Mouse (Mus musculus): ENCODE measurements around the gene Tmem86b.
A peak's percentile ranks its signal among the peaks of the same experiment; 100 is the strongest.
"Not testable (repeated sequence)": the region's sequence is repeated elsewhere in the genome, so short reads cannot be mapped to it uniquely, and the experiment has no call there.

Tmem86b gene

DNA sequence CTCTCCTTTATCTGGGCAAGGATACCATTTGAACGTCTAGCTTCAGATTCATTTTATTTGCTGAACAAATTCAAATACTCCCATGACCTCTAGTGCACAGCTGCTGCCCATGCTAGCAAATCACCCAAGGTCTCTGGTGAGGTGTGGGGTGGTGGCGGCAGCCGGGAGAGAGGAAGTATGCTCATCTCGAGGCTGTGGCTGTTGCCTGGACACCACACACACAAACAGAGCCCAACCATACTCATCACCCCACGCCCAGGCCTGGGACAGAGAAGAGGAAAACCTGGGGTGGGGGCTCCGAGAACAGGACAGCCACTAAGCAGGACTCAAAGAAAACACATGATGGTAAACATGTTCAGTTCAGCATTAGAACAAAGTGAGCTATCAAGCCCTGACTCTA lies 16.1 kb upstream of the Tmem86b start:
- DNase-seq, result no peak

DNA sequence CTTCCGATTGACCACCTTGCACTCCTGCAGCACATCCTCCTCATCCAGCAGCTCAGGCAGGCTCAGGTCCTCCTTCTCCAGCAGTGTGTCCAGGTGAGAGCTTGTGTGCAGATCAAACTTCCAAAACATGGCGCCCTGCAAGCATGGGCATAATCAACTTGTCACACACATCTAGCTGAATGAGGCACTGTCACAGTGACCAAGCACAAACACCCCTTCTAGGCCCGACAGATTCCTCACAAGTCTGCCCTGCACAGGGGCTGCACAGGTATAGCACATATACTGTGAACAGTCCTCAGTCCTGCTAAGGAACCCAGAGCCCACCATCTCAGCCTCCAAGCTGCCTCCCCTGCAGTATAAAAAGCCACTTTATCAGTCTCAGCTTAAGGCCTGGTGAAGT lies 15.6 kb upstream of the Tmem86b start:
- DNase-seq, result no peak

DNA sequence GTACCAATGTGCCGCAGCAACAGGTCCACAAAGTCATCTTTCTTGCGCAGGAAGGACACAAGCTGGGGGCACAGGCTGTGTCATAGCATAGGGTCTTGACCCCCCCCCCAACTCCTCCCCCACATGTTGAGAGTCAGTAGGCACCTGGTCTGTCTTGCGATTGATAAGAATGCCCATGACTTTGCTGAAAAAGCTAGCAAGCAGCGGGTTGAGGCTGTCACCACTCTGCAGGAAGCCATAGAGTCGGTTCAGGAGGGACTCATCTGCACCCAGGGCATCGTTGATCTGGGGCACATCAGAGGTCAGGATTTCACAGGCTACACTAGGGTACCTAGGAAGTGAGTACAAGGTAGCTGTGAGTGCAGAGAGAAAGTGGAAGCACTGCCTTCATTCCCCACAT lies 12.0 kb upstream of the Tmem86b start:
- no peak for DNase-seq

DNA sequence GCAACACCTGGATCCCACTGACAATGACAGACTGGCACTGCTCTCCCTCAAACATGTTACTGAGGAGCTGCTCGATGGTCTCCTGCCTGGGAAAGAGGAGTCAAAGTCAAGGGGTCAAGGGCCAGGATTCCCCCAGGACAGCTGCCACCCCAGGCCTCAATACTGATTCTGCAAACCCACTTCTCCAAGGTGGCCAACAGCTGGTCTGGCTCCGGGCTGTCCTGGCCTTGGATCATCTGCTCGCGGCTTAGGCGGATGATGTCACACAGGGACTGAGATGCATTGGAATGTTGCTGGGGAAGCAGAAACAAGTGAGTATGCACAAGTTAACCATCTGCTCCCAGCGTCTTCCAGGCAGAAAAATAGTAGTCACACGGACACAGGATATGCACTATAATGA lies 10.7 kb upstream of the Tmem86b start:
- DNase-seq, result no peak

DNA sequence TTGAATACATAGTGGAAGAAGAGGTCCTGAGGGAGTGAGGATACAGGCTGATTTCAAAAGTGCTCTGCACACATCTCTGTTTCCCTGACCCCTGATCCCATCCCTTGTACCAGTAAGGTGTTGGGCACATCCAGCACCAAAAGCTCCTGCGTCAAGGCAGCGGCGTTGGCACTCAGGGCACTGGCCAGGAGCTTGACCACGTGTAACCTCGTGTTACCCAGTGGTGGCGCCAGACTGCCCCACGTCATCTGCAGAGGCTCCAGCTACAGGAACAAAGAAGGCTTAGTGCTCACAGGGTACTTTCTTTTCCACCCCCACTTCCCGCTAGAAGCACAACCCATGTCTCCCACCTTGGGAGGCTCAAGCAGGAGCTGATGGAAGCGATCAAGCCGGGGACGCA lies 9.9 kb upstream of the Tmem86b start:
- no peak for DNase-seq

DNA sequence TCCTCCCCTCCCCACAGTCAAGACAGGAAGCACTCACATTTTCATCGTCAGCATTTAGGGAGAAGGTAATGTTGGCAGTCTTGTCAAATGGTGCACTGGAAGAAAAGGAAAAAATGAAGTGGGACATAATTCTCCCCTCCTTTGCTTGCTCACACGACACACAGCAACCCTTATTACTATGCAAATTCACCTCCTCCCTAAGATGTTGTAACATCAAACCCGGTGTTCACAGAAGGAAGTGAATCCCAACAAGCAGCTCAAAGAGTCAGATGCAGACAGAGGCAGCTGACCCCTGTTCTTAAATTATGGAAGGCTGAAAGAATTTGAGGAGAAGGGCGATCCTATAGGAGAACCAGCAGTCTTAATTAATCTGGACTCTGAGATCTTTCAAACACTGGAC lies 5.0 kb upstream of the Tmem86b start:
- DNase-seq, result no peak

DNA sequence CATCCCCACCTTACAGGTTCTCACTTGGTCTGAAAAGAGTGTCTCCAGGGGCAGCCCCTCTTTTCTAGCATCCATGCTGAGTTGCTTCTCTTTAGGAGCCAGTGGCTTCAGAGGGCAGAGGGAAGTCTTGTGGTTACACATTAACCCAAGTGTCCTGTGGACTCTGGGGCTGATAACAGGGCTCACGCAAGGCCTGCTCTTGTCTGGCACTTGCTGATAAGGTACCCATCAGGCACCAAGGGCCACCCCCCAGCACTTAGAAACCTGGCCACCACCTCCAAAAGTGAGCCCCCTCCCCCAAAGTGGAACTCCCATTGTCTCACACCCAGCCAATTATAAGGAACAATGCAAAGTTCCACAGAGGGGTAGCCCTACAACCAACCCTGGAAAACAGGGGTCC lies 1.0 kb downstream of the Tmem86b start:
- DNase-seq, result no peak

DNA sequence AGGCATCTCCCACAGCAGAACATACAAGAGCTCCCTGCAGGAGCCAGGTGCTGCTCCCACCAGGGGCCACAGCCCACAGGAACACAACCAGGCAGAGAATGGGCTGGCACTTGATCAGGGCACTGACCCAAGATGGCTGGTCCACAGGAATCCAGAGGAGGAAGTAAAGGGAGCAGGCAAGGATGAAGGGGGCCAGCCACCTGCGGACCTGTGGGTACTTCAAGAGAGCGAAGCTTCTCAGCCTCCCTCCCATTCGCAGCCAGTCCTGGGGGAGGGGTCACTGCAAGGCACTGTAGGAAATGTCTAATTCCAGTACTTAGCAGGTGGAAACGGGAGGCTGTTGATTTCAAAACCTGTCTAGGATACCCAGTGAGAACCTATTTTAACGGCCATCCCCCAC lies 1.6 kb downstream of the Tmem86b start:
- DNase-seq, result no peak

DNA sequence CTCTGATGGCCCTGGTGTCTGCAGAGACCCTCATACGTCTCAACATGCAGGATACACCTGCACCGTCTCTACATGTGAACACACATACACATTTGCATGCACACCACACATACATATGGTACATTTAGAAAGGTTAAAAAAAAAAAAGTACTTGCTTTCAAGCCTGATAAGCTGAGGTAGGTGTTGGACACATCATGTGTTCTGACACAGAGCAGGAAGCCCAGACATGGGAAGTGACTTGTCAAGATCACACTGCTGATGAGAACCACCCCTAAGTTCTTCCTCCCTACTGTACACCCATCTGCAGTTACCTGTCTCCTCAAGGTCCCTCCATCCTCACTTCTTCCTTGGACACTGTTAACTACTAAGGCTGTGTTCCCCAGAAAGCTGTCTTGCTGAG lies 5.3 kb downstream of the Tmem86b start:
- DNase-seq, result no peak

DNA sequence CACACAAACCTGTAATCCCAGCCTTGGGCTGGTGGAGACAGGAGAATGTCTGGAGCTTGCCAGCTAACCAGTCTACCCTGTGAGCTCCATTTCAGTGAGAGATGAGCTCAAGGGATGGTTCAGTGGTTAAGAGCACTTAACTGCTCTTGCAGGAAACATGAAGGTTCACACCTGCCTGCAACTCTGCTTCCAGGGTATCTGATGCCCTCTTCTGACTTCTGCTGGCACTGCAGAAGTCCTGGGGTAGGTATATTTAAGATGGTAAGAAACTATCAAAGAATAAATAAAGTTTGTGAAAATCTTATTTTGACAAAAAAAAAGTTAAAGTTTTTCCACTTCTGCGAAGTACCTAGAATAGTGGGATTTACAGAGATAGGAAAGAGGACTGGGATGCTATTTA lies 6.9 kb downstream of the Tmem86b start:
- DNase-seq, result peak; percentile 52

DNA sequence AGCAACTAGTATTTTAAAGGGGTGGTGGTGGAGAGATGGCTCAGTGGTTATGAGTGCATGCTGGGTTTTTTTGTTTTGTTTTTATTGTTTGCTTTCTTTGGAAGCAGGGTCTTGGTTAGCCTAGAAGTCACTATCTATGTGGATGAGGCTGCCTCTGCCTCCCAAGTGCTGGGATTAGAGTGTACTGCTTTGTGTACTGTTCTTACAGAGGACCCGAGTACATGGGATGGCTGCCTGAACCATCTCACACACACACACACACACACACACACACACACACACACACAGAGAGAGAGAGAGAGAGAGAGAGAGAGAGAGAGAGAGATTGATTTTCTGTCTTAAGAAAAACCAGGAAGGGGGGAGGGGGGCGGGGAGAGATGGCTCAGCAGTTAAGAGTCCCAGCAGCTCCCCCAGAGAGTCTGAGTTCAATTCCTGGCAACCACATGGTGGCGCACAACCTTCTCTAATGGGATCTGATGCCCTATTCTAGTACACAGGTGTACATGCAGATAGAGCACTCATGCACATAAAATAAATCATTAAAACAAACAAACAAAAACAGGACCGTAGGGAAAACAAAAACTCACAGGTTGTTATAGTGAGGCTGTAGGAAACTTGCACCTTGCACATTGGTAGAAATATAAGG lies 7.6 kb downstream of the Tmem86b start:
- DNase-seq, result peak; percentile 83

DNA sequence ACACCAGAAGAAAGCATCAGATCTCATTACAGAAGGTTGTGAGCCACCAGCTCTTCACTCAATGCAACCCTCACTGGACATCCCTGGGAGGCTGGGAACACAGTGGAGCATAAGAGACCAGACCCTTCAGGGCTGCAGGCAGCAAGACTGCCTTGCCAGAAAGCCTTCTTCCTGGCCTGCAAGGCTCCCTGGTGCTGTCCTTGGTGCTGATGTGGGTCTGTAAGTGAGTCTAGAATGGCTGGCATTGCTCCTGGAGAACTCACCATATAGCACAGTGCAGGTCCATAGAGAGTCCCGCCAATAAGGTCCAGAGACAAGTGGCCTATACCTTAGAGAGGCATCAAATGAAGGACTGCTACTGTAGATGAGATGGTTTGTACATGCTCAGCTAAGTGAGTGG lies 11.2 kb downstream of the Tmem86b start:
- peak; percentile 70 for DNase-seq

DNA sequence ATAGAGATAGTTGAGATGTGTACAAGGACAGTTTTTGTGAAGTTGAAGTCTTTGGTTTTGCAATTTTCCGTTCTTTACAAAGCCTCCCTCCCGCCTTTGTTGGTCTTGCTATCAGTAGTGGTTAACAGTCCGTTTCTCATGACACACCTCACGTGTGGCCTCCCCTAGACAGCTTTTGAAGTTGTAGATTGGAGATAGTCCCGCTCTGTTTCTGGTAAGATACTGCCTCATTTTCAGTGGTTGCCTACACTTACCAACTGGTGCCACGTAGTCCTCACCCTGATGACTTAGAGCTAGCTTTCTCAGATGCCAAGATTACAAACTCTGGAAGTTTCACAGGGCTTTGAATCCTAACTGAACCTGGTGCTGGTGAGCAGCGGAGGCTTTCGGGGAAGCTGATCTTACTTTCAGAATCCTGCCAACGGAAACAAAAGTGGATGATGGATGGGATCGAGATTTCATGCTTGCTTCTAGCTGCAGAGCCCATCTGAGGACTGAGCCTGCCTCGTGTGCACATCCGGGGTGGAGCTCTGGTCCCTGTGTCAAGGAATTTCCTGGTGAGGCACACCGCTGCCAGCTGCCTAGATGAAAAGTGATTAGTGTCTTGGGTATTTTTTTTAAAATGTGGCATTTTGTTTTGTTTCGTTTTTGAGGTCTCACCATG lies 17.4 kb downstream of the Tmem86b start:
- DNase-seq, result peak; percentile 37

DNA sequence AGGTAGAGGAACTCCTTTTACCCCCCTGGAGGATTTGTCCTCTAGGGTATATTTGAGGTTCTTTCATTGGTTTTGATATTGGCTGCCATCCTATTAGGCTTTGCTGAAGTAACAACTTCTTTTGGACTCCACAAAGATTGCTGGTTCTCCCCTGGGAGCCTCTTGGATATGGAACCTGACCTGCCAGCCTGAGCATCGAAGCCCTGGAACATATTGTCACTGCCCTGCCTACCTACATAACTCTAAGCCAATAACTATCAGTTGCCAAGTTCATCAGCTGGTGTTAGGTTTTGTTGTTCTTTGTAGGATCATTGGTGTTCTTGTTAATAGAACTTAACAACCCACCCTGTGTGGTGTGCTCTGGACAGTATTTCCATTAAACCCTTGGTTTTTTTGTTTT lies 18.3 kb downstream of the Tmem86b start:
- no peak for DNase-seq

DNA sequence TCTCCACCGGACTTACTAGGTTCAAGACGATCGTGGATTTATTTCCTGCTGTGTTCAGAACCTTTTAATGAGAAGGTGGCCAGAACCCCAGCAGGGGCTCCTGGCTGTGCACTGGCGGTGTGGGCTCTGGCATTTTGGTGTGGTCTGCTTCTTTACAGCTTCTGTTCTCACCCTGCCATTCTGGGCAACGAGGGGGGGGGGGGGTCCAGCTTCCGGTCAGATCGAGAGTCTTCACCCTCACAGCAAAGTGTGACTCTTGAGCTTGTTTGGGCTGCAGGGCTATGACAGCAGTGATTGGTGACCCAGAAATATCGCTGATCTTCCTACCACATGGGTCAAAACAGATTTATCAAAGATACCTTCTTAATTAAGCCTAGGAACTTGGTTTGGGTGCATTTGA lies 18.8 kb downstream of the Tmem86b start:
- DNase-seq, result no peak

DNA sequence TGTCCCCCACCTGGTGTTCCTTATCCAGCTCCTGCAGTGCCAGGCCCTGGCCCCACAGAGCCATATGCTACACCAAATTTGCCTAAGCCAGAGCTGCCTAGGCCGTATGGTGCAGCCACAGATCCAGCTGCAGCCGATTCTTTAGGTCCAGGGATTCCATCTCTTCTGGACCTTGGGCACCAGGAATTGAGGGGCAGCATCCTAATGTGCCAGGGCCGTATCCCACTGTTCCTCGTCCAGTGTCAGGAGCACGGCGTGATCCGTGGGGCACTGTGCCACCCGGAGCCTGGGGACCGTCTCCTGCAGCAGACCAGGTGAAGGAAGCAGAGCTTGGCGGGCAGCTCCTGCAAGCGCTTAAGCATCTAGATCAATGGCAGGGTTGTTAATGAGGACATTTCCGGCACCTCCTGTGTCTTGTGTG lies 19.3 kb downstream of the Tmem86b start:
- no peak for DNase-seq

DNA sequence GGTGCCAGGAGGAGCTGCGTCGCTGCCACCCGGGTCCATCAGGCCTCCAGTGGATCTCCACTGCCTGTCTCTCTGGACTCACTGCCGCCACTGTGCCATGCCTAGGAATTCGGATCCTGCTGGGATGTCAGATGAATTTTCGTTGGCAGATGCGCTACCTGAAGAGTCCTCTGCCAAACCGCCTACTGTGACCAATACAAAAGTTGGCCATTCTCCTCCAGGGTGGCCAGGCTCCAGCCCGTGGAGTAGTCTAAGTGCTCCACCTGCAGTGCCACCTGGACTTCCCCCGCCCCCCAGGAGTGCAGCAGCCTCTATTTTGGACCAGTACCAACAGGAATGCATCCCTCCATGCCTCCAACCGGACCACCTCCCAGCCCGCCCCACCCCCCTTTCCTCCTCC lies 19.7 kb downstream of the Tmem86b start:
- no peak for DNase-seq

DNA sequence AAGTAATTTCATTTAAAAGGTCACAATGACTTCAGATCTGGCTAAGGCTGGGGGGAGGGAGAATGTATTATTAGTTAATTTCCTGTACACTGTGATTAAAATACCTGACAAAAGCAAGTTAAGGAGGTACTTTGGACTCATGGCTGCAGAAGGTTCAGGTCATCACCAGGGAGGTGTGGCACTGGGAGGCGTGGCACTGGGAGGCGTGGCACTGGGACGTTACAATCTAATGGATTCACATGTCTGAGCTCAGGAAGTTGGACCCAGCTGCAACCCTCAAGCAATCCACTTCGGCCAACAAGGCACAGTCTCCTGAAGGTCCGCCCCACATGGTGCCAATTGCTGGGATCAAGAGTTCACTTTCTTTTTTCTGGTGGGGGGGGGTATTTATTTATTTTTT lies 23.2 kb downstream of the Tmem86b start:
- no peak for DNase-seq

DNA sequence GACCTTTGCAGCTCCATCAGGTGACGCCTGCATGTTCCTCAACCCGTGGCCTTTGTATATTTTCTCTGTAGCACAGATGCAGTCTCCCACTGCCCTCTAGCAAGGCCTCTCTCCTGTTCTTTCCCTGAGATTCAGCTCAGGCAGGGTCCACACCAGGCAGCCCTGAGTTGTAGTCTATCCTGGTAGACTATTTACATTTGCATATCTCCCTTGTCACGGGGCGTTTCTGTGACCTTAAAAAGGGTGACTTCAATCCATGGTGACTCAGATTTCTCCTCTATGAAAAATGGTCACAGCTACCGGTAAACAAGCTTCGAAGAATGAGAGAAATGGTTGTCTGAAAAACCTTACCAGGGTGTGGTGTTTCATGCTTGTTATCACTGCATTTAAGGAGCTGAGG lies 27.3 kb downstream of the Tmem86b start, which contains the start of gene Ptprh:
Gene Ptprh, minus strand, starts transcription at position 169 of the 400 bp plus-strand sequence.
- DNase-seq, result no peak

DNA sequence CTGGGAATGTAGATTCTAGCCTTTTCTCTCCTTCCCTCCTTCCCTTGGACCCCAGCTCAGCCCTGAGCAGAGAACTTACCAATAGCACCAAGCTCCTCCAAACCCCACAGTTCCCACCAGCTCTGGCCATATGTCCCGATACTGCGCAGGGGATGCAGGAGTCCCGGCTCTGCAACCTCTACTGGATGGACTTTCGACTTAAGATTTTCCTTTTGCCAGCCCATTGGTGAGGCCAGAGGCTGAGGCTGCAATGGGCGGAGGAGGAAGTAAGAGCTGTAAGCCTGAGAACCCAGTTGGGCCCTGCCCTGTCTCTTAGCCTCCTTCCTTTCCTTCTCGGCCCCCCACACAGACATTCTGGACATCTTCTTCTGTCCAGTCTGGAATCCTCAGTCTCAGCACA lies 28.3 kb downstream of the Tmem86b start:
- DNase-seq, result no peak

DNA sequence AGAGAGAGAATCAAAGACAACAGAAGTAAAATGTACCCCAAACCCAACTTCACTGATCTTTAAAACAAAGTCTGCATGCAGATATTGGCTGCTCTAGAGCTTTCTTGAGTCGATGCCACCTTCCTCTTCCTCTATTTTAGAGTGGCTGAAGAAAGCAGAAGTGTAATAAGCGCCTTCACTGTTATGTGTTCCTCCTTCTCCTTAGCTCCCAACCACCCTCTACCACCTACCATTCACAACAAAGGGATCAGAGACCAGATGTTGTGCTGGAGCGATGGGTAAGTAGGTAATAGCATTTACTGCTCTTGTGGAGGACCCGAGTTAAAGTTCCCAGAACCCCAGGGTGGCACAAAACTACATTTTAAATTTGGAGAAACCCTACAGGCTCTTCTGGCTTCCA lies 34.2 kb downstream of the Tmem86b start:
- not testable (repeated sequence) for DNase-seq

DNA sequence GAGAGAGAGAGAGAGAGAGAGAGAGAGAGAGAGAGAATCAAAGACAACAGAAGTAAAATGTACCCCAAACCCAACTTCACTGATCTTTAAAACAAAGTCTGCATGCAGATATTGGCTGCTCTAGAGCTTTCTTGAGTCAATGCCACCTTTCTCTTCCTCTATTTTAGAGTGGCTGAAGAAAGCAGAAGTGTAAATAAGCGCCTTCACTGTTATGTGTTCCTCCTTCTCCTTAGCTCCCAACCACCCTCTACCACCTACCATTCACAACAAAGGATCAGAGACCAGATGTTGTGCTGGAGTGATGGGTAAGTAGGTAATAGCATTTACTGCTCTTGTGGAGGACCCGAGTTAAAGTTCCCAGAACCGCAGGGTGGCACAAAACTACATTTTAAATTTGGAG lies 49.7 kb downstream of the Tmem86b start:
- not testable (repeated sequence) for DNase-seq

All from thymus, postnatal 14 days (tissue).